Mouse (Mus musculus): ENCODE measurements around the gene Repin1. TPM values are rescaled to one million over a fixed set of nuclear protein-coding genes. Genes with fewer than 3 reads are reported as not detected.

Gene Repin1
- total RNA-seq (2021): 10 to 100 TPM; 51.8 to 59.8 TPM

- intact Hi-C loops (cut with DNase I): loop anchor here (1.0 to 5.0 kb wide), 3 partner anchors 9 to 39 kb away; partner anchors contain the start of genes AI854703, Lrrc61 and Zfp775
- peak; percentile 94 to 96 for DNase-seq (ENCODE audit: low spot score in 2 of 2)
Observed at GRCm38 (mm10) chr6:48593158-48594042, at the start of gene Repin1, which contains the start of gene Gm44965. Gene Repin1, plus strand, starts transcription at chr6:48593883. Gene Gm44965, plus strand, starts transcription at chr6:48593941.

GRCm38 (mm10) chr6:48545251-48545650, 48.4 kb upstream of the Repin1 start:
- intact Hi-C loops (cut with DNase I): no loop called here

DNA sequence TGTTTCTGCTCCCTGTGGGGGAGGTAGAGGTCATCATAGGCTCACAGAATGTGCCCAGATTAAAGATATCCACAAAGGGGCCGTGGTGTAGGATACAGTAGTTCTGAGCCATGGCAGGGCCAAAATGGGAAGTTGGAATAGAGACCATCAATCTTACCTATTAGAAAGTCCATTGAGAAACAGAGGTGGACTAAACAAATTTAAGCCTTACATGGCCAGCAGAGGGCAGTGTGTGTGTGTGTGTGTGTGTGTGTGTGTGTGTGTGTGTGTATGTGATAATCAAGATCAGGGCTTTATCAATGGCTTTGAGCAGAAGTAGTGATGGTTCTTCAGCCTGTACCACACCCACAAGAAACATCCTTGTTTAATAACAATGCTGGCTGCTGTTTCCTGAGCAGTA, 47.4 kb upstream of the Repin1 start:
- no peak for DNase-seq (ENCODE audit: low spot score in 2 of 2)
- intact Hi-C loops (cut with DNase I): no loop called here

More at GRCm38 (mm10) chr6:48545251-48545650, 48.4 kb upstream of the Repin1 start:
- DNase-seq (ENCODE audit: low spot score in 2 of 2): no peak

- DNase-seq (ENCODE audit: low spot score in 2 of 2): no peak
- intact Hi-C loops (cut with DNase I): no loop called here
Observed at GRCm38 (mm10) chr6:48546858-48547257, 46.8 kb upstream of the Repin1 start.

- no peak for DNase-seq (ENCODE audit: low spot score in 2 of 2)
- intact Hi-C loops (cut with DNase I): no loop called here
Observed at GRCm38 (mm10) chr6:48548314-48548713, 45.4 kb upstream of the Repin1 start.

DNA sequence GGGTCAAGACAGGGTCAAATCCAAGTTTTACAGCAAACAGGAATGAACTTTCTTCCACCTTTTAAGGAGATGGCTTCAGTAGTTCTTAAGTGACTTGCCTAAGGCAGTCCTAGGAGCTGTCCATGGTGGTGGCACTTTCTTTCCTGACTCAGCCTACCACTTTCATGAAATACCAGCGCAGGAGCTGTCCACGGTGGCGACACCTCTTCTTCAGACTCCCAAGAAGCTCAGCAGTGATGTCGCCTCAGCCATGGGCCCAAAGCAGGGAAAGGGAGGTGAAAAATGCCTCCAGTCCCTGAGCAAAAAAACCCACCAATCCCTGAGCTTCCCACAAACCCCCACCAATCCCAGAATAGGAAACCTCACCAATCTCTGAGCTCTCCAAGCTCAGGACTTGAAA, 40.8 kb upstream of the Repin1 start:
- intact Hi-C loops (cut with DNase I): loop anchor here (5.0 kb wide), 1 partner anchor 74 kb away; the partner anchor contains the start of gene AI854703
- DNase-seq (ENCODE audit: low spot score in 2 of 2): no peak

DNA sequence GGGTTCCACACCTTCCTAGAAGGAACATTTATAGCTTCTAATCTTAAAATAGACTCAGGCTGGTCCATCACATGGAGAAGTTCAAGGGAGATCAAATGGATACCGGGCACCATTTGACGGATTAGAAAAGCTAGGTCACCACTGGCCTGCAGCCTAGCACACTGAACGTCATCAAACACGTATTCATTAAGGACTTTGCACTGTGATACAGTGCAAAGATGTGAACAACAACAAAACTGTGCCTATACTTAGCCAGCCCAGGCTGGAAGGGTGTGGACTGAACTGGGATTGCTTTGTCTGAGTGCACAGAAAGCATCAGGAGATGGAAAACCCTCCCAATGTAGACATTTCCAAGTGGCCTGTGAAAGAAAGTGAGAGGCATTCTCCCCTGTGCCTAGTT, 39.9 kb upstream of the Repin1 start:
- intact Hi-C loops (cut with DNase I): loop anchor here (2.0 to 5.0 kb wide), 2 partner anchors 39 to 73 kb away; partner anchors contain the start of genes AI854703, Gm44965 and Repin1
- DNase-seq (ENCODE audit: low spot score in 2 of 2): no peak

GRCm38 (mm10) chr6:48554280-48555103, 39.2 kb upstream of the Repin1 start, which contains the start of gene Lrrc61:
Gene Lrrc61, plus strand, starts transcription at chr6:48554796.
- peak; percentile 97 to 98 for DNase-seq (ENCODE audit: low spot score in 2 of 2)
- intact Hi-C loops (cut with DNase I): loop anchor here (1.0 to 5.0 kb wide), 3 partner anchors 38 to 110 kb away; partner anchors contain the start of genes AI854703, Gm44965 and Repin1

- intact Hi-C loops (cut with DNase I): loop anchor here (1.0 to 2.0 kb wide), 2 partner anchors 38 to 111 kb away; partner anchors contain the start of genes Gm44965 and Repin1
Observed at GRCm38 (mm10) chr6:48555104-48555890, 38.4 kb upstream of the Repin1 start.

DNA sequence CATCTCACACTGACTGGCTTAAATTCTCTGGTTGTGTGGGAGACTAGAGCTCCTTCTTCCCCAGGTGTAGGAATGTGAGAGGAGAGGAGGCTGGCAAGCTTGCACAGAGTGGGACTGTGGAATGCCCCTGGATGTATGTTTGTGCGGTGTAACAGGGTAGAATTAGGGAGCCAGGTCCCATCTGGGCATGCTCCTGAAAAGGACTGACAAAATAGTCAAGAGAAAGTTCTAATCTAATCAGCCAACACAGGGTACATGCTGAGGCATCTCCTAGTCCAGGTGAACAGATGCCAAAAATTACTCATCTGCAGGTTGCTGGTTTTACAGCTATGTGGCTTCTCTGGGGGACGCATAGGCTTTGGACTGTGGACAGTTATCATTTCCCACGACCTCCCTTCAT, 37.7 kb upstream of the Repin1 start:
- no peak for DNase-seq (ENCODE audit: low spot score in 2 of 2)
- intact Hi-C loops (cut with DNase I): loop anchor here (1.0 to 2.0 kb wide), 2 partner anchors 37 to 112 kb away; partner anchors contain the start of genes Gm44965 and Repin1

More at GRCm38 (mm10) chr6:48555104-48555890, 38.4 kb upstream of the Repin1 start:
- DNase-seq (ENCODE audit: low spot score in 2 of 2): peak in 1 of 2 experiments; percentile 62

- intact Hi-C loops (cut with DNase I): no loop called here
- no peak for DNase-seq (ENCODE audit: low spot score in 2 of 2)
Observed at GRCm38 (mm10) chr6:48565693-48566310, 27.9 kb upstream of the Repin1 start.

DNA sequence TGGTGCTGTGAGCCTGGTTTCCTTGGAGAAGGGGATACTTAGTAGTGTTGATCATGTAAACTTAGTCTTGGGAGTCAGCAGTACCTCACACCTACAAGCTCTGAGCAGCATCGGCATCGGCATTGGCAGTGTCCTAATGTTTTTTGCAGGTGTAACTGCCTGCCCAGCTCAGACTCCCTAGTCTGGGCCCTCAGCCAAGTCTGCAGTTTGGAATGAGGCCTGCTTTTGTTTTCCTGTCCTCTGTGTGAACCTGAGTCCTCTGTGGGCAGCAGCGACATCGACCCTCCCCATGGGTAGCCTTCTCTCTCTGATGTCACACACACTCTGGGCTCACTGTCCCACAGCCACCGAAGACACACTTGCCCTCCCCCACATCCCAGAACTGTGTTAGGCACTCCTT, 27.4 kb upstream of the Repin1 start:
- no peak for DNase-seq (ENCODE audit: low spot score in 2 of 2)
- intact Hi-C loops (cut with DNase I): no loop called here

- no peak for DNase-seq (ENCODE audit: low spot score in 2 of 2)
- intact Hi-C loops (cut with DNase I): no loop called here
Observed at GRCm38 (mm10) chr6:48568036-48568984, 25.4 kb upstream of the Repin1 start.

- DNase-seq (ENCODE audit: low spot score in 2 of 2): no peak
- intact Hi-C loops (cut with DNase I): no loop called here
Observed at GRCm38 (mm10) chr6:48569065-48569807, 24.4 kb upstream of the Repin1 start.

DNA sequence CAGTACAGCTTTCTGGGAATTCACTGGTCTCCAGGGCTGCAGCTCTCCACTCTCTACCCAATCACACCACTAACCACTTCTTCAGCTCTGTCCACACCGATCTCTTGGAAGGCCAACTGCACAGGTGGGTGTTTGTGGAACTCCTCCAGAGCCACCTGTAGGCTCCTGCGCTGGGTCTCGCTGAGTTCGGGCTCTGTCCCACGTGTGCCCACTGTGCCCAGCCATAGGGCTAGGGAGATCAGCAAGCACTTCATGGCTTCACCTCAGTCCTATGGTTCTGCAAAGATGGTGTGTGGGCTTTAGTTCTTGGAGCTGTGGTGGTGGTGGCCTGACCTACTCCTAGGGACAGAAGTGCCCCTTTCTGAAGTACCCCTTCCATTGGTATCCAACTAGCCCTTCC, 21.7 kb upstream of the Repin1 start:
- DNase-seq (ENCODE audit: low spot score in 2 of 2): no peak
- intact Hi-C loops (cut with DNase I): no loop called here

DNA sequence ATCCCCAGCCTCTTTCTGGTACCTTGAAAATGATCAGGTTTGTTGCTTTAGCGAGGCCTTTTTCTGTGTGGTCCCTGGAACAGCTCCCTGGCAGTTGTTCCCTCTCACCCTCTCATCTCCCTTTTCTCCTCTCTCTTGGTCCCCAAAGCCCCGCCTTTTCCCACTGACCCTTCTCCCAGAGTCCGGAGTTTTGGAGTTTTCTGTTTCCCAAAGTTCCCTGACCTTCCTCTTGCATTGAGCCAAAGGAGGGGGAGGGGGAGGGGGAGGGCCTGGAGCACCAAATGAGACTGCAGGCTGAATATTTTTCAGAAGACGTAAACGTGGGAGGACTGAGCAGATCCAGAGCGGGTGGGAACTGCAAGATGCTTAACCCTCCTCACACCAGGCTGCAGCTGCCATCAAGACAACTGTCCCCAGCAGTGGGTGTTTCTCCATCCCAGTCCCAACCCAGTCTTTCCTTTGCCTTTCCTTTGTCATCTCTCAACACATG, 21.1 kb upstream of the Repin1 start, which contains the start of gene Rarres2:
TSS of gene Rarres2 (minus strand) at position 218 of the 490 bp plus-strand sequence.
- DNase-seq (ENCODE audit: low spot score in 2 of 2): no peak
- intact Hi-C loops (cut with DNase I): no loop called here

Data from left cerebral cortex, postnatal 36 days (tissue).